ENCODE assay signal across 9 mouse cellular contexts in the genomic region with DNA sequence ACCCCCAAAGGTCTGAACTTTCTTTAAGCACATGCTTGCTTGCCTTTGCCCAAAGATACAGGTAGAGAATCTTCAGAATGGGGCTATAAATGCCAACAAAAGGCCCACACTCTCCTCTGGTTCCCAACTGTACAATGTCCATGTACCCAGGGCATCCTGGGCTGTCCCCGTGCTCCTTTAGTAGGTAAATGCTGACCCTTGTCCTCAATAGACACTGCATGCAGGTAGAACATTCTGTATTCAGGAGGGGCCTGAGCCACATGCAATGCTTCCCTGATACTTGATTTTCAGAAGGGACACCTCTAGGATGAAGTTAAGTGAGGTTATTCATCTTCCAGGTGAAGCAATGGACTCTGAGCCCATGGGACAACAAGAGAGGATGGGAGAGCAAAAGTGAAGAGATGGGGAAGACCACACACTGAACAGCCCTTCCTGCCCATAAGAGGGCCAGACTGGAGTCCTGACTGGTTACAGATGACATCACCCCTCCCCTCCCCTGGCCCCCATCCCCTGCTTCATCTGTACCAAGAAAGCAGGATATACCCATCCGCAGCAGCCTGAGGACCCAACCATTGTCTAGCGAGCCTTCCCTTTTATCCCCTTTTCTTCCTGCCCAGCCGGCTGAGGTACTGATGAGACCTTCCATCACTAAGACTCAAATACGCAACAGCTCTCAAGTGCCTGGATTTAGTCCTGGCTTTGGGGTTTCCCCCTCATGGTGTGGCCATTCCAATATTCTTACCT. TPM values are rescaled to one million over a fixed set of nuclear protein-coding genes. Genes with fewer than 3 reads are reported as not detected.
DNase-seq lines count a peak whose midpoint lies in the region; ATAC-seq and TF ChIP-seq lines count a peak whose summit lies in the region.
"Had no signal": no experiment of that assay in that cellular context is flagged by ENCODE, and none has a peak within 500 bp of the region (broad histone marks: within the 10 kb centered on the region; RNA-seq: fewer than 3 reads in every experiment).

No protein-coding gene starts in this region.

- no peak for ATAC-seq in heart, embryonic 12.5 days (ENCODE audit: insufficient number of reproducible peaks, low FRiP score)
- no peak for ATAC-seq in hindbrain, embryonic 13.5 days (ENCODE audit: low FRiP score)
- no peak for ATAC-seq in liver, postnatal 0 days

- peaks cover 47% of the 10 kb centered on the region for H3K27me3 ChIP-seq in heart, embryonic 12.5 days (replicated peaks)
- peaks cover 52% of the 10 kb centered on the region for H3K27me3 ChIP-seq in hindbrain, embryonic 13.5 days
- peaks cover 25% of the 10 kb centered on the region for H3K27me3 ChIP-seq in liver, postnatal 0 days (ENCODE audit: insufficient read depth, low read length)

- peaks cover 44% of the 10 kb centered on the region for H3K4me1 ChIP-seq in heart, embryonic 12.5 days (replicated peaks)
- H3K4me1 ChIP-seq in cortical plate, adult 2 months (ENCODE audit: control insufficient read depth, insufficient read depth, low read length), result peaks cover 9% of the 10 kb centered on the region
- H3K4me1 ChIP-seq in hindbrain, embryonic 13.5 days (replicated peaks), result peaks cover 43% of the 10 kb centered on the region
- H3K4me1 ChIP-seq in liver, postnatal 0 days (ENCODE audit: insufficient read depth), result peaks cover 29% of the 10 kb centered on the region

- TF ChIP-seq EP300 in liver, postnatal 0 days (IDR thresholded peaks at IDR 0.05; ENCODE audit: low read depth), result no peak

- WGBS in heart, embryonic 12.5 days, result 42% methylated on average over 5 of the region's 5 CpGs
- whole genome bisulfite sequencing in hindbrain, embryonic 13.5 days, result 37% methylated on average over 5 of the region's 5 CpGs
- WGBS in liver, postnatal 0 days (ENCODE audit: insufficient replicate concordance), result 43% methylated on average over 5 of the region's 5 CpGs

- no peak overlapping the region for H3K9ac ChIP-seq in heart, embryonic 12.5 days
- peak overlapping the region; percentile 67 for H3K9ac ChIP-seq in hindbrain, embryonic 13.5 days
- H3K9ac ChIP-seq in liver, postnatal 0 days (replicated peaks), result no peak overlapping the region

- TF ChIP-seq POLR2A in cortical plate, adult 2 months (IDR thresholded peaks at IDR 0.05; ENCODE audit: extremely low read depth, insufficient read depth, low read length), result no peak

- H3K27ac ChIP-seq in heart, embryonic 12.5 days (ENCODE audit: poor library complexity, severe bottlenecking), result no peak overlapping the region
- H3K27ac ChIP-seq in cortical plate, adult 2 months (ENCODE audit: insufficient read depth, low read length), result no peak overlapping the region
- H3K27ac ChIP-seq in hindbrain, embryonic 13.5 days, result 0 out of 2 replicates have a peak overlapping the region, but pooled peaks have one; percentile 53
- no peak overlapping the region for H3K27ac ChIP-seq in liver, postnatal 0 days (ENCODE audit: low read depth)

- H3K4me3 ChIP-seq in heart, embryonic 12.5 days, result peak overlapping the region; percentile 41; the same call in 1 of the 2 replicates
- peak overlapping the region; percentile 31; the same call in 1 of the 2 replicates for H3K4me3 ChIP-seq in cortical plate, adult 2 months (ENCODE audit: insufficient read depth, low read length)
- peak overlapping the region; percentile 40 for H3K4me3 ChIP-seq in hindbrain, embryonic 13.5 days
- no peak overlapping the region for H3K4me3 ChIP-seq in liver, postnatal 0 days (ENCODE audit: low read depth, low read length)

- no peak for TF ChIP-seq CTCF in cortical plate, adult 2 months (IDR thresholded peaks at IDR 0.05; ENCODE audit: extremely low read depth, insufficient read depth, low read length)
- no peak for TF ChIP-seq CTCF in liver, postnatal 0 days (IDR thresholded peaks at IDR 0.05; ENCODE audit: low read depth)

- DNase-seq in heart, postnatal 25 days (ENCODE audit: low spot score), result no peak
- DNase-seq in liver, postnatal 0 days, result no peak
- no peak for DNase-seq in T-cell, adult 2 months (ENCODE audit: low spot score)
- DNase-seq in retina, embryonic 14.5 days (ENCODE audit: low spot score), result no peak
- DNase-seq in gastrocnemius, postnatal 10 days, result no peak

- no peaks in the 10 kb centered on the region for H3K9me3 ChIP-seq in heart, embryonic 12.5 days (replicated peaks)
- H3K9me3 ChIP-seq in hindbrain, embryonic 13.5 days, result no peaks in the 10 kb centered on the region
- no peaks in the 10 kb centered on the region for H3K9me3 ChIP-seq in liver, postnatal 0 days (ENCODE audit: low read length)

- peak overlapping the region; percentile 80 for H3K4me2 ChIP-seq in heart, embryonic 12.5 days
- peak overlapping the region; percentile 66 for H3K4me2 ChIP-seq in hindbrain, embryonic 13.5 days
- H3K4me2 ChIP-seq in liver, postnatal 0 days (ENCODE audit: low read depth, low read length), result peak overlapping the region; percentile 71

- intact Hi-C loops in heart, postnatal 25 days (cut with DNase I), result no loop called here

- no peaks in the 10 kb centered on the region for H3K36me3 ChIP-seq in heart, embryonic 12.5 days
- no peaks in the 10 kb centered on the region for H3K36me3 ChIP-seq in hindbrain, embryonic 13.5 days
- H3K36me3 ChIP-seq in liver, postnatal 0 days (replicated peaks; ENCODE audit: insufficient read depth, low read length), result no peaks in the 10 kb centered on the region

RNA-seq across cellular contexts. Expression of a gene that starts 1.0 kb away (rescaled TPM):
- polyA plus RNA-seq in heart, embryonic 12.5 days (2016; fragmentation: Nextera tagmentation; extraction: Ambion mirVana), result 1.7 TPM in 2 replicates
- total RNA-seq in heart, postnatal 25 days (2021), result 1 to 10 TPM; 7.9 to 9.4 TPM
- polyA plus RNA-seq in cortical plate, adult 2 months (2012; rRNA removed), result 29.8 and 32.1 TPM in 2 replicates
- polyA plus RNA-seq in hindbrain, embryonic 13.5 days (2015; fragmentation: Nextera tagmentation; extraction: Ambion mirVana), result 23.2 and 24.4 TPM in 2 replicates
- 0.25 and 0.28 TPM in 2 replicates for polyA plus RNA-seq in liver, postnatal 0 days (2015; fragmentation: Nextera tagmentation; extraction: Ambion mirVana)
- total RNA-seq in gastrocnemius, postnatal 10 days (2021), result 10 to 100 TPM; 16.8 to 21.5 TPM

RNA-seq across cellular contexts. Expression of a gene that starts 12.2 kb away (rescaled TPM):
- polyA plus RNA-seq in heart, embryonic 12.5 days (2016; fragmentation: Nextera tagmentation; extraction: Ambion mirVana), result 7.0 and 7.2 TPM in 2 replicates
- under 1 TPM; 0.75 to 0.84 TPM for total RNA-seq in heart, postnatal 25 days (2021)
- polyA plus RNA-seq in cortical plate, adult 2 months (2012; rRNA removed), result 39.2 and 50.5 TPM in 2 replicates
- polyA plus RNA-seq in hindbrain, embryonic 13.5 days (2015; fragmentation: Nextera tagmentation; extraction: Ambion mirVana), result 0.49 and 0.62 TPM in 2 replicates
- polyA plus RNA-seq in liver, postnatal 0 days (2015; fragmentation: Nextera tagmentation; extraction: Ambion mirVana), result 0.21 and 0.40 TPM in 2 replicates
- total RNA-seq in gastrocnemius, postnatal 10 days (2021), result 1 to 10 TPM; 2.4 to 4.0 TPM

RNA-seq across cellular contexts. Expression of a gene that starts 12.6 kb away (rescaled TPM):
- polyA plus RNA-seq in heart, embryonic 12.5 days (2016; fragmentation: Nextera tagmentation; extraction: Ambion mirVana), result 102 and 104 TPM in 2 replicates
- 10 to 100 TPM; 49.6 to 50.3 TPM for total RNA-seq in heart, postnatal 25 days (2021)
- 84.4 and 93.0 TPM in 2 replicates for polyA plus RNA-seq in cortical plate, adult 2 months (2012; rRNA removed)
- polyA plus RNA-seq in hindbrain, embryonic 13.5 days (2015; fragmentation: Nextera tagmentation; extraction: Ambion mirVana), result 78.1 and 82.3 TPM in 2 replicates
- polyA plus RNA-seq in liver, postnatal 0 days (2015; fragmentation: Nextera tagmentation; extraction: Ambion mirVana), result 44.7 and 45.0 TPM in 2 replicates
- total RNA-seq in gastrocnemius, postnatal 10 days (2021), result 10 to 100 TPM; 30.4 to 39.3 TPM

RNA-seq across cellular contexts. Expression of a gene that starts 16.7 kb away (rescaled TPM):
- polyA plus RNA-seq in heart, embryonic 12.5 days (2016; fragmentation: Nextera tagmentation; extraction: Ambion mirVana), result not detected in 2 replicates
- total RNA-seq in heart, postnatal 25 days (2021), result not detected
- not detected in 2 replicates for polyA plus RNA-seq in cortical plate, adult 2 months (2012; rRNA removed)
- not detected in 2 replicates for polyA plus RNA-seq in hindbrain, embryonic 13.5 days (2015; fragmentation: Nextera tagmentation; extraction: Ambion mirVana)
- 0.34 and 0.46 TPM in 2 replicates for polyA plus RNA-seq in liver, postnatal 0 days (2015; fragmentation: Nextera tagmentation; extraction: Ambion mirVana)
- not detected for total RNA-seq in gastrocnemius, postnatal 10 days (2021)
- total RNA-seq: layer of hippocampus, postnatal 25 days had no signal

RNA-seq across cellular contexts. Expression of a gene that starts 29.2 kb away (rescaled TPM):
- polyA plus RNA-seq in heart, embryonic 12.5 days (2016; fragmentation: Nextera tagmentation; extraction: Ambion mirVana), result 137 and 151 TPM in 2 replicates
- 10 to 100 TPM; 75.0 to 78.0 TPM for total RNA-seq in heart, postnatal 25 days (2021)
- polyA plus RNA-seq in cortical plate, adult 2 months (2012; rRNA removed), result 105 and 110 TPM in 2 replicates
- polyA plus RNA-seq in hindbrain, embryonic 13.5 days (2015; fragmentation: Nextera tagmentation; extraction: Ambion mirVana), result 253 and 261 TPM in 2 replicates
- polyA plus RNA-seq in liver, postnatal 0 days (2015; fragmentation: Nextera tagmentation; extraction: Ambion mirVana), result 167 and 171 TPM in 2 replicates
- 10 to 100 TPM; 56.6 to 58.0 TPM for total RNA-seq in gastrocnemius, postnatal 10 days (2021)
